ENCODE assay signal across 8 mouse cellular contexts in the genomic region with DNA sequence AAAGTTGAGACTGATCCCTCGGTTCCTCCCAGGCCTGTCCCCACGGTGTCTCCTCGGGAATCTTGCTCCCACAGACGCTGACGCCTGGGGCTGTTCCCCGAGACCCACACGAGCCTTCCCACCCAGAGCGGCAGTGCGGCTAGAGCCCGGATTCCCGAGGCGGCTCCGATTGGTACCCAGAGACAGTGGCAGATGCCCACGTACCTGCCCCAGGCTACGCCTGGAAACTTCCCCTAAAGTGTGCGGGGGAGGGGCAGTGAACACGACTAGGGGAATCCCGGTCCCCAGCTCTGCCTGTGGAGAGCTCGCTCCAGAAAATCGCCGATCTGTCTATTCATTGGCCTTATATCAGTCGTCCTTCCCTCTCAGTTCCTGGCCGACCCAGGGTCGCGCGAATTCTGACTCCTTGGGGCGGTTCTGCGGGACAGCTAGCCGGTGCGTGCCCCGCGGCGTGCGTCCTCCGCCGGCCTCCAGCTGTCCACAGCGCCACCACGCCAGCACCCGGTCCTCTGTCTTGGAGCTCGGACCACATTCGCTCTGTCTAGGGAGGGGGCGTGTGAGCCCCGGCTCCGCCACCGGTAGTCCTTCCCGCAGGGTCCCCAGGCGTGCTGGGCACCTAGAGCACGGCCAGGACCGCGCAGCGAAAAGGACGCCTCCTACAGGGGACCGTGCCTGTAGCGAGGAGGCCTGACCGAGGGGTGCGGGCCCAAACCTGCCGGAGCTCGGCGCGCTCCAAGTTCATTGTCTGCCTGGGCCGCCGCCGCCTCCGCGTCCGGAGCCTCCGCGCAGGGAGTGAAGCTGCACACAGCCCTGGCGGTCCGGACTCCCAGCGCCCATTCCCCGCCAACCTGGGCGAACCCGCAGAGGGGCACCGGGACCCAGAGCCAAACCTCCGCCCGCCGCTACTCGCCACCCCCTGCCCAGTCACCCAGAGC. TPM values are rescaled to one million over a fixed set of nuclear protein-coding genes. Genes with fewer than 3 reads are reported as not detected.
DNase-seq lines count a peak whose midpoint lies in the region; ATAC-seq lines count a peak whose summit lies in the region.

No protein-coding gene starts in this region.

- H3K27ac ChIP-seq in embryonic facial prominence, embryonic 13.5 days, result peak overlapping the region; percentile 91
- peak overlapping the region; percentile 81 for H3K27ac ChIP-seq in midbrain, embryonic 16.5 days (ENCODE audit: low read length)

- peak overlapping the region; percentile 68 for H3K4me3 ChIP-seq in embryonic facial prominence, embryonic 13.5 days
- peak overlapping the region; percentile 79 for H3K4me3 ChIP-seq in midbrain, embryonic 16.5 days (ENCODE audit: low read depth, low read length)

- H3K9ac ChIP-seq in embryonic facial prominence, embryonic 13.5 days, result peak overlapping the region; percentile 85
- peak overlapping the region; percentile 88 for H3K9ac ChIP-seq in midbrain, embryonic 16.5 days (ENCODE audit: low read depth, low read length)

- under 1% methylated on average over 79 of the region's 79 CpGs for WGBS in embryonic facial prominence, embryonic 13.5 days
- under 1% methylated on average over 70 of the region's 79 CpGs for WGBS in midbrain, embryonic 16.5 days

- no peaks in the 10 kb centered on the region; the same call in 1 of the 2 replicates for H3K27me3 ChIP-seq in embryonic facial prominence, embryonic 13.5 days
- H3K27me3 ChIP-seq in midbrain, embryonic 16.5 days (ENCODE audit: control insufficient read depth, insufficient read depth, low read depth, low read length), result no peaks in the 10 kb centered on the region

- DNase-seq in 3134 (ENCODE audit: extremely low read depth, insufficient read length, low spot score) (peak; percentile 4), liver (peak; percentile 49)
- DNase-seq in adrenal gland, postnatal 36 days, result peak; percentile 75 to 77
- peak; percentile 50 to 70 for DNase-seq in heart, adult 9 months (ENCODE audit: low spot score in 2 of 2)
- peak; percentile 42 to 44 for DNase-seq in kidney, adult 8-10 months
- DNase-seq in spleen, postnatal 10 days (ENCODE audit: low spot score in 2 of 2), result peak; percentile 58 to 79

- peak overlapping the region; percentile 93 for H3K4me2 ChIP-seq in embryonic facial prominence, embryonic 13.5 days
- peak overlapping the region; percentile 99 for H3K4me2 ChIP-seq in midbrain, embryonic 16.5 days (ENCODE audit: low read length)

- no peaks in the 10 kb centered on the region for H3K9me3 ChIP-seq in embryonic facial prominence, embryonic 13.5 days
- no peaks in the 10 kb centered on the region for H3K9me3 ChIP-seq in midbrain, embryonic 16.5 days (replicated peaks; ENCODE audit: control insufficient read depth, low read length, poor library complexity, severe bottlenecking)

- H3K4me1 ChIP-seq in embryonic facial prominence, embryonic 13.5 days, result peaks cover 59% of the 10 kb centered on the region
- peaks cover 12% of the 10 kb centered on the region; the same call in 1 of the 2 replicates for H3K4me1 ChIP-seq in midbrain, embryonic 16.5 days (ENCODE audit: control insufficient read depth, insufficient read depth, low read length)

- no peaks in the 10 kb centered on the region for H3K36me3 ChIP-seq in embryonic facial prominence, embryonic 13.5 days
- no peaks in the 10 kb centered on the region for H3K36me3 ChIP-seq in midbrain, embryonic 16.5 days (ENCODE audit: control insufficient read depth, insufficient read depth, low read length)

- ATAC-seq in embryonic facial prominence, embryonic 13.5 days (ENCODE audit: insufficient number of reproducible peaks, insufficient read depth, low FRiP score, low TSS enrichment, low read depth), result peak; percentile 66
- ATAC-seq in midbrain, embryonic 16.5 days, result peak; percentile 85

RNA-seq across cellular contexts. Expression of a gene that starts 0.7 kb away (rescaled TPM):
- total RNA-seq in adrenal gland, postnatal 36 days (2021), result 10 to 100 TPM; 38.9 to 58.6 TPM
- 30.2 and 30.4 TPM in 2 replicates for polyA plus RNA-seq in embryonic facial prominence, embryonic 13.5 days (2015; fragmentation: Nextera tagmentation; extraction: Ambion mirVana)
- polyA plus RNA-seq in midbrain, embryonic 16.5 days (2015; fragmentation: Nextera tagmentation; extraction: Ambion mirVana), result 11.6 and 12.6 TPM in 2 replicates

Comparison
In these comparisons a context has a peak if more than half of its experiments do, and no peak if none do; other contexts are left out.
1. Peak in every context shown above with its lines: DNase-seq, ATAC-seq, H3K4me3 ChIP-seq and H3K27ac ChIP-seq.
2. DNase-seq: peak in every context shown above with its lines; median percentile 76 in adrenal gland, postnatal 36 days; 68 in spleen, postnatal 10 days; 60 in heart, adult 9 months; 49 in liver; 43 in kidney, adult 8-10 months; 4 in 3134.